Mouse (Mus musculus) liver, adult 2 months (tissue): ENCODE measurements around the gene Sec14l4.

Experiments
- CTCF ChIP-seq: fragments of 200-500 bp; IDR thresholded peaks from 2 replicates; pipeline ENCODE4 v1.5.1; 2011; ENCODE audit warnings: low read depth, low read length, control low read depth
- POLR2A ChIP-seq: fragments of 200-500 bp; IDR thresholded peaks from 2 replicates; pipeline ENCODE4 v1.6.1; 2011; ENCODE audit warnings: low read length, control low read depth; ENCODE audit not compliant: insufficient read depth; ENCODE audit errors: extremely low read depth

DNA sequence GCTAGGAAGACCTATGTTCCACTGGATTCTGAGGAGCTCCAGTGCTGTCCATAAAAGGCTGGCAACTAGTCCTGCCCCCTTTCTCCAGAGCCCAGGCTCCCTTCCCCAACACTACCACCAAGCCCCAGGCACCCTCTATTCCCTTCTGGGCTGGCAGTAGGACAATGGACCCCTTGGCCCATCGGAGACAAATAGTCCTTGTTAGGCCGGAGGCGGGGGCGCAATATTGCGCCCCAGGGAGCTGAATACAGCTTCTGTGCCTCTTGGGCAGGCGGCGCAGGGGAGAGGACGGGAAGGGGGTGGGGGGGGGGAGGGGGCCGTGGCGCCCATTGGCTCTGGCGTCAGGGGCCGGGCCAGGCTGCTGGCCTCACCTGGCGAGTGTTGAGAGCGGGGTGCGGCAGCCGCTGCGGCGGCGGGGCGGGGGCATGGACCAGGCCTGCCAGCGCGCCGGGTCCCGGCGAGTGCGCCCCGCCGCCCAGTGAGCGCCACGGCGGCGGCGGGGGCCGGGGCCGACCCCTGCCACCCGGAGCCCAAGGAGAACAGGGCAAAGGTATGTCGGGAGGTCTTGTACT, 47.9 kb upstream of the Sec14l4 start, which contains the start of gene Gal3st1:
- TF ChIP-seq POLR2A (no peak), CTCF (no peak)
